Mouse (Mus musculus): ENCODE results near the gene Etv5.

The Etv5 gene

GRCm38 (mm10) chr16:22430211-22430951, 9.1 kb downstream of the Etv5 start:
- no peak for DNase-seq (ENCODE audit: extremely low read depth, low read depth, low spot score)

- DNase-seq (ENCODE audit: extremely low read depth, low read depth, low spot score): no peak
Observed at GRCm38 (mm10) chr16:22429377-22429776, 10.1 kb downstream of the Etv5 start.

- no peak for DNase-seq (ENCODE audit: extremely low read depth, low read depth, low spot score)
Observed at GRCm38 (mm10) chr16:22428853-22429341, 10.6 kb downstream of the Etv5 start.

- DNase-seq (ENCODE audit: extremely low read depth, low read depth, low spot score): no peak
Observed at GRCm38 (mm10) chr16:22426866-22427265, 12.7 kb downstream of the Etv5 start.

- no peak for DNase-seq (ENCODE audit: extremely low read depth, low read depth, low spot score)
Observed at GRCm38 (mm10) chr16:22422256-22422655, 17.3 kb downstream of the Etv5 start.

GRCm38 (mm10) chr16:22417931-22418330, 21.6 kb downstream of the Etv5 start:
- DNase-seq (ENCODE audit: extremely low read depth, low read depth, low spot score): no peak

GRCm38 (mm10) chr16:22417044-22417443, 22.5 kb downstream of the Etv5 start:
- no peak for DNase-seq (ENCODE audit: extremely low read depth, low read depth, low spot score)

- DNase-seq (ENCODE audit: extremely low read depth, low read depth, low spot score): no peak
Observed at GRCm38 (mm10) chr16:22416140-22416848, 23.2 kb downstream of the Etv5 start.

GRCm38 (mm10) chr16:22414205-22414754, 25.2 kb downstream of the Etv5 start:
- DNase-seq (ENCODE audit: extremely low read depth, low read depth, low spot score): no peak

- DNase-seq (ENCODE audit: extremely low read depth, low read depth, low spot score): no peak
Observed at GRCm38 (mm10) chr16:22412459-22413229, 26.9 kb downstream of the Etv5 start.

- no peak for DNase-seq (ENCODE audit: extremely low read depth, low read depth, low spot score)
Observed at GRCm38 (mm10) chr16:22411764-22412163, 27.8 kb downstream of the Etv5 start.

GRCm38 (mm10) chr16:22410000-22410399, 29.5 kb downstream of the Etv5 start:
- no peak for DNase-seq (ENCODE audit: extremely low read depth, low read depth, low spot score)

GRCm38 (mm10) chr16:22408642-22409360, 30.7 kb downstream of the Etv5 start:
- DNase-seq (ENCODE audit: extremely low read depth, low read depth, low spot score): no peak

GRCm38 (mm10) chr16:22406747-22407146, 32.8 kb downstream of the Etv5 start:
- no peak for DNase-seq (ENCODE audit: extremely low read depth, low read depth, low spot score)

- DNase-seq (ENCODE audit: extremely low read depth, low read depth, low spot score): no peak
Observed at GRCm38 (mm10) chr16:22406050-22406449, 33.5 kb downstream of the Etv5 start.

GRCm38 (mm10) chr16:22405492-22405891, 34.0 kb downstream of the Etv5 start:
- no peak for DNase-seq (ENCODE audit: extremely low read depth, low read depth, low spot score)

- no peak for DNase-seq (ENCODE audit: extremely low read depth, low read depth, low spot score)
Observed at GRCm38 (mm10) chr16:22403715-22404114, 35.8 kb downstream of the Etv5 start.

- DNase-seq (ENCODE audit: extremely low read depth, low read depth, low spot score): no peak
Observed at GRCm38 (mm10) chr16:22402600-22402999, 36.9 kb downstream of the Etv5 start.

- no peak for DNase-seq (ENCODE audit: extremely low read depth, low read depth, low spot score)
Observed at GRCm38 (mm10) chr16:22400226-22400625, 39.3 kb downstream of the Etv5 start.

- no peak for DNase-seq (ENCODE audit: extremely low read depth, low read depth, low spot score)
Observed at GRCm38 (mm10) chr16:22398784-22399453, 40.6 kb downstream of the Etv5 start.
